Mouse (Mus musculus) adrenal gland, postnatal 25 days (tissue): ENCODE measurements around the gene Psg25. TPM values are rescaled to one million over a fixed set of nuclear protein-coding genes. Genes with fewer than 3 reads are reported as not detected.
A peak's percentile ranks its signal among the peaks of the same experiment; 100 is the strongest.
"Not testable (repeated sequence)": the region's sequence is repeated elsewhere in the genome, so short reads cannot be mapped to it uniquely, and the experiment has no call there.

Source experiments
- DNase-seq: peaks from one replicate; pipeline ENCODE4 v3.0.0; 2021; ENCODE audit warnings: mixed read lengths
- long read RNA-seq: library from polyadenylated mRNA; stranded (forward); transcript quantifications from one replicate; pipeline ENCODE4 v2.0.0, GENCODE M21; 2021
- total RNA-seq: library from RNA; stranded (reverse); gene quantifications from 2 replicates; pipeline ENCODE4 v1.2.3, GENCODE M21; 2021

The Psg25 gene
- total RNA-seq, result not detected in 2 replicates
- long read RNA-seq, result 0 reads

DNA sequence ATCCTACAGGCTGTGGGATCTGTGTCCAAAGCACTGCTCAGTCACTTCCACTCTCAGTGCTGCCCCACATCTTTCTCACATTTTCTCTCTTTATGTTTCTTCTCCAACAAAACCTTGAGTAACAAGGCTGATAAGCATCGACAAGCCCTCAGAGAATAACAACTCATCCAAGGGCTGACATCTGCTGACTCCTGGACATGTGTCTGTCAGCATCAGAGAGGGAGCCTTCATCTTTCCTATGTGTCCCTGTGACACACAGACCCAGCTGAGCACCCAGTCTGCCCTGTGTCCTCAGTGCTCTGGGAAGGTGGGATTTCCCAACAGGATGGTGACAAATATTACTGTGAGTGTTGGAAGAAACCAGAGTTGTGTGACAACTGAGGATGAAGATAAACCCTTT lies at the start of gene Psg25:
Psg25 (minus strand) TSS at position 101 of the 400 bp plus-strand sequence.
- no peak for DNase-seq

DNA sequence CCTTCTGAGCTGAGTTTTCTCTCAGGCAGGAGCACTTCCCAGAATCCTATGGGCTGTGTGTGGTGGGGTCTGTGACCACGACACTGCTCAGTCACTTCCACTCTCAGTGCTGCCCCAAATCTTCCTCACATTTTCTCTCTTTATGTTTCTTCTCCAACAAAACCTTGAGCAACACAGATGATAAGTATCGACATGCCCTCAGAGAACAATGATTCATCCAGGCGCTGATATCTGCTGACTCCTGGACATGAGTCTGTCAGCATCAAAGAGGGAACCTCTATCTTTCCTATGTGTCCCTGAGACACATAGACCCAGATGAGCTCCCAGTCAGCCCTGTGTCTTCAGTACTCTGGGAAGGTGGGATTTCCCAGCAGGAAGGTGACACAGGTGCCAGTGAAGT lies 35.1 kb upstream of the Psg25 start, which contains the start of gene Psg27:
Psg27 (minus strand) TSS at position 101 of the 400 bp plus-strand sequence.
- DNase-seq, result no peak

DNA sequence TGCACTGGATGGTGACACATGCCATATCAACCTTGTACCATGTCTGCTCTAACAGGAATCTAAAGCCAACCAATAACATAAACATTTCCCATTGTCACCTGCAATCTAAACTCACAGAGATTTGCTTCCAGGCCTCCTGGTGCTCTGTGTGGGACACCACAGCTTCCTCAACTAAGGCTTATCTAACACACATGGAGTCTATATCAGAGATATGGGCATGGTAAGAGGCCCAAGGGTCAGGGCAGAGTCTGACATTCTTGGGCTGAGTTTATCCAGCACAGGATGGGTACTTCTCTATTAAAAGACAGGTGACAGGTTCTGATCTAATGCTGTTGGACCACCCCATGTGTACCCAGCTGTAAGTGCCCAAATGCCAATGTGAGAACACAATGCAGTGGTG lies 27.8 kb upstream of the Psg25 start:
- no peak for DNase-seq

DNA sequence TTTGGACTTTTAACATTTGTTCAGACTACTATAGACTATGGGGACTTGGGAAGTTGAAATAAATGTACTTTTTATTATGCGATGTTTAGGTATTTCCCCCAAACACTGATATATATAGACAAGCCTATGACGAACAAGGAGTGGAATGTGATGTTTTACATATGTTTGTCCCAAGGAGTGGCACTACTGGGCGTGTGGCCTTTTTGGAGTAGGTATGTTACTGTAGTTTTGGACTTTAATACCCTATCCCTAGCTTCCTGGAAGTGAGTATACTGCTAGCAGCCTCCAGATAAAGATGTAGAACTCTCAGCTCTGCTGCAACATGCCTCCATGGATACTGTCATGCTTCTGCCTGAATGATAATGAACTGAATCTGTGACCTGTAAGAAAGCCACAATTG lies 23.7 kb upstream of the Psg25 start:
- DNase-seq, result not testable (repeated sequence)

DNA sequence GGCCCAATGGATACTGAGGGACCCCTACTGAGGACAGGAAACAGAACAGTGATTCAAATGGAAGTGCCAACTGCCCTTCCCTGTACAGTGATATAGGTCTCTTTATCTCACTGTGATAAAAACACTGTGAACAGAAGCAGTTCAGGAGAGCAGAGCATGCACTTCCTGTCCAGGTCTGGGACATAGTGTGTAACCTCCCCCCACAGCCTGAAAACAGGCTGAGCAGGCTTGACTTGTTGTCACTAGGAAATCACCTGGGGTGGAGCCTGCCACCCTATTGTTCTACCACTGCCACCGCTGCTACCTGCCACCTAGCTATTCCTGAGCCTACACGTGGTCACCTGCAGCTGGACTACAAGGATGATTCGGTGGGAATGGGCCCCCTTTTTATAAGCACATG lies 1.4 kb upstream of the Psg25 start:
- no peak for DNase-seq

DNA sequence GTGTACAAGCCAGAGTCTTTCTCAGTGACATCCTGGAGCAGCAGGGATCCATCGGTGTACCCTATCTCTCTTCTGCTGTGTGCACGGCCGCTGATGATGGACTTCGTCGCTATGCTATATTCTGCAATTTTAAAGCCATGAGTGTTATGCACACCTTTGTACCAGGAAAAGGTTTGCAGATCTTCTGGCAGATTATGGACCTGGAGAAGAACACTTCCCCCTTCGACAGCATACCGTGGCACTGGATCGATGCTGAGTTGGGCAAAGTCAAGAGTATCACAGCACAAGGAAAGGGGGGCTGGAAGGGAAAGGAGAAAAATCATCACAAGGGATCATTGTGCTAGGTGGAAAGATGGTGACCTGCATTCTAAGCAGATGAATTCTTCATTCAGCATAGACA lies 7.4 kb downstream of the Psg25 start:
- no peak for DNase-seq

DNA sequence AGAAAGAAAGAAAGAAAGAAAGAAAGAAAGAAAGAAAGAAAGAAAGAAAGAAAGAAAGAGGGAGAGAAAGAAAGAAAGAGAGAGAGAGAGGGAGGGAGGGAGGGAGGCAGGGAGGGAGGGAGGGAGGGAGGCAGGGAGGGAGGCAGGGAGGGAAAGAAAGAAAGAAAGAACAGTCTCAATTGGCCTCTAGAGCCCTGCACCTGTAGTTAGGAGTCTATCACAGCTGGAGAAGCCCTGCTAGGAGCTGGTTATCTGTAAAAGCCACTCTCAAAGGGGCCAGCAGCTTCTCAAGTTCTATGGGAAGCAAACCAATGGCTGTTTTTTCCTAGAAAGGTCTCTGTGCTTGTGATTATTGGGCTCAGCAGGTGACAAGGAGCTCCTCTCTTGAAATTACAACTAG lies 19.2 kb downstream of the Psg25 start:
- not testable (repeated sequence) for DNase-seq

DNA sequence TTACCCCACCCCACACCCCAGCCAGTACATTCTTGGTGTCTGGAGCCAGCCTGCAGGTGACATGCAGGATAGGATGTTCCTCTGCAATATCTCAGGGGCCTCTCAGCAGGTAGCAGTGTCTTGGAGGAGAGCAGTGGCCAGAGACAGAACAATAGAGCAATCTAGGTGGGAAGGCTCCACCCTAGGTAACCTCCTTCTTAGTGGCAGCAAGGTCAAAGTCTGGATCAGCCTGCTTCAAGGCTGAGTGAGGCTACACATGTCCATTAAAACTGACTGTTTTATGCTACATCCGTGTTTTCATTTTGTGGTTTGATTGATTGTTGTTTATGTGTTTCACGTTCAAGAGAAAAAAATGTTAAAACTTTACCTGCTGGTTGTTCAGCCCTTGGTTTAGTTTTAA lies 19.7 kb downstream of the Psg25 start:
- not testable (repeated sequence) for DNase-seq

DNA sequence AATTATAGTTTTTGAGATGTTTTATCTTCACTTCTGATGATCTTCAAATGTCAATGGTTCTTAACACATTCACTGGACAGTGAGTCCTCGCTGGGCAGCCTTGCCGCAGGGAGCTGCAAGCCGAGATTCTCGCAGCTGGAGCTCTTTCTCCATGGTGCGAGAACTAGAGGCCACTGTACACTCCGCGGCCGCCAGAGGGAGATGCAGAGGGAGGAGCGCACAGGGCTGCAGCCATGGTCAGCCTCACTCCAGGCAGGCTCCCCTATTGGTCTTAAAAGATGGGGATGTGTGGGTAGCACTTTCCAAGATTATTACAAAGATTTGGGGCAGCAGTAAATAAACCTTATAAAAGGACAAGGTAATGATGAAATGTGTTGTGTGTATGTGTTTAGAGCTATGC lies 20.6 kb downstream of the Psg25 start:
- peak; percentile 3 for DNase-seq

DNA sequence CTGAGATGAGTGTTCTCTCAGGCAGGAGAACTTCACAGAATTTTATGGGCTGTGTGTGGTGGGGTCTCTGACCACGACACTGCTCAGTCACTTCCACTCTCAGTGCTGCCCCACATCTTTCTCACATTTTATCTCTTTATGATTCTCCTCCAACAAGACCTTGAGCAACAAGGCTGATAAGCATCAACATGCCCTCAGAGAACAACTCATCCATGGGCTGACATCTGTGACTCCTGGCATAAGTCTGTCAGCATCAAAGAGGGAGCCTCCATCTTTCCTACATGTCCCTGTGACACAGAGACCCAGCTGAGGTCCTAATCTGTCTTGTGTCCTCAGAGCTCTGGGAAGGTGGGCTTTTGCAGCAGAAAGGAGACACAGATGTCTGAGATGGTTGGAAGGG lies 48.0 kb downstream of the Psg25 start, which contains the start of gene Psg26:
Psg26 (minus strand) TSS at position 101 of the 400 bp plus-strand sequence.
- DNase-seq, result no peak

Other genes with a start within 250 kb of the Psg25 start
- gene Psg18, start 177.3 kb downstream of the Psg25 start, total RNA-seq, result not detected in 2 replicates
- not detected in 2 replicates for gene Psg28, start 100.2 kb downstream of the Psg25 start, total RNA-seq
- not detected in 2 replicates for gene Psg26, start 48.1 kb downstream of the Psg25 start, total RNA-seq
- gene Psg27, start 35.0 kb upstream of the Psg25 start, total RNA-seq, result not detected in 2 replicates
- gene Psg23, start 84.2 kb upstream of the Psg25 start, total RNA-seq, result not detected in 2 replicates
- not detected in 2 replicates for gene Psg21, start 124.5 kb upstream of the Psg25 start, total RNA-seq
- gene Psg20, start 153.9 kb upstream of the Psg25 start, total RNA-seq, result not detected in 2 replicates
- not detected in 2 replicates for gene Psg22, start 185.8 kb upstream of the Psg25 start, total RNA-seq